Mouse (Mus musculus): ENCODE data around the gene Hdgf. TPM values are rescaled to one million over a fixed set of nuclear protein-coding genes. Genes with fewer than 3 reads are reported as not detected.

The Hdgf gene
- total RNA-seq, 4 experiments from 2014 or later, result 243 to 264 (median 254) TPM

- DNase-seq (ENCODE audit: low spot score in 2 of 2), result no peak
Measured at GRCm38 (mm10) chr3:87944838-87945600, 38.9 kb downstream of the Hdgf start.

DNA sequence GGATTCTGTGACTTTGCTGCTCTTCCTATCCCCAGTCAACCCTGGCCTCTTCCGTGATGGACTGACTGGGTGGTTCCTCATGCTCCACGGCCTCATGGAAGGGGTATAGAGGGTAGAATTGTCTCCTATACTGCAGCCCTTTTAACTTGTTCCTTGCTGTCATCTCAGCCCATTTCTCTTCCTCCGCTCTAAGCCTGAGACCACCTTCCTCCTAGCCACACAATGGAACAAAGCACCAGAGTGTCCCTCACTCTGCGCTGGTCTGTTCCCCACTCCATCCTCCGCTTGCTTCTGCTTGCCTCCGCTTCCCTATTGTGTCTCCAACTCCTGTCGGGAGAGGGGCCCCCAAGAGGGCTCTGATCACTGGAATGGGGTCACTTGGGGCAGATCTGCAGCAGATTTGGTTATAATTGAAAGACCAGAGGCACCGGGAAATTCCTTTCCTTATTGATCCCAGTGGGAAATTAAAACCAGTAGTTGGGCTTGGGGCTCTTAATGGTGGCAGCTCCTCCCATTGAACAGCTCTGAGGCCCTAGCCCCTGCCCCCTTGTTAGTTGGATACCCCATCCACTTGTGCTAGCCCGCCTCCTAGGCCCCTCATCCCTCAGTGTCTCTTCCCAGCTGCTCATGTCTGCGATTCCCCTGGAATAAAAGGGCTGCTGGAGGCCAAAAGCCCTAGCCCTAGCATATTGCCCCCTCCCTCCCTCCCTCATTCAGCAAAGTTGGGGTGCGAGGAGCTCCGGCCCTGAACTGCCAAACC is 39.8 kb downstream of the Hdgf start:
- DNase-seq (ENCODE audit: low spot score in 2 of 2), result no peak

GRCm38 (mm10) chr3:87946541-87946860 is 40.4 kb downstream of the Hdgf start:
- DNase-seq (ENCODE audit: low spot score in 2 of 2), result no peak

DNA sequence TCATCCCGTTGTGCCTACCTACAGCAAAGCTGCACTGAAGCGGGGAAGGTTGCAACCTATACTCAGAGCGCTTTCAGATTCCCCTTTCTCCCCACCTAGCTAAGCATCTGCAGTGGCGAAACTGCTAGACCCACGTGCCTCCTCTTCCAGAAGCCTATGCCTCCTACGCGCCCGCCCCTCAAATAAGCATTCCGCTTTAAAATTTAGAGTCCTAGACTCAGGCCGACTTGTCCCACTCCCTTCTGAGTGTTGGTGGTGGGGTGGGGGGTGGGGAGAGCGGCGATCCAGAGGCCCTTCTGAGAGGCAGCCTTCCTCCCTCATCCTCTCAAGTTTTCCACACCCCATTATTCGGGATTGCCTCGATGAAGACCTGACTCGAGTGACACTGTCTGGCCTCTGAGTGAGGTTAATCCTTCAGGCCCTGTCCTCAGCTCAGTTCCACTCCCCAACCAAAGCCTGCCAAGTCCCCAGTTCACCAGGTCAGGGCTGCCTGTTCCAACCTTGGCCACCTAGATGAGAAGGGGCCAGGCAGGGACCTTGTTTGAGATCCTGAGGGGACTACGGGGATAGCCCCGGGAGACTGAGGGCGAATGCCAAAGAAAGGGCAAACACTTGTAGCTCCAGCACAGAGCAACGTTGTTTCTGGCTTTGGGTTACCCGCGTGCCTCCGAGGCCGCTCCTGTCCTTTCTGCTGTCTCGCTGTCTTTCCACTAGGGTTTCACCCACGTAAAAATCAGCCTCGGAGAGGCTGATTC is 41.1 kb downstream of the Hdgf start:
- no peak for DNase-seq (ENCODE audit: low spot score in 2 of 2)

GRCm38 (mm10) chr3:87947811-87948199 is 41.7 kb downstream of the Hdgf start:
- DNase-seq (ENCODE audit: low spot score in 2 of 2), result no peak

GRCm38 (mm10) chr3:87948378-87949265 is 42.5 kb downstream of the Hdgf start, which contains the start of gene Crabp2:
Gene Crabp2, plus strand, starts transcription at chr3:87948666.
- no peak for DNase-seq (ENCODE audit: low spot score in 2 of 2)

DNA sequence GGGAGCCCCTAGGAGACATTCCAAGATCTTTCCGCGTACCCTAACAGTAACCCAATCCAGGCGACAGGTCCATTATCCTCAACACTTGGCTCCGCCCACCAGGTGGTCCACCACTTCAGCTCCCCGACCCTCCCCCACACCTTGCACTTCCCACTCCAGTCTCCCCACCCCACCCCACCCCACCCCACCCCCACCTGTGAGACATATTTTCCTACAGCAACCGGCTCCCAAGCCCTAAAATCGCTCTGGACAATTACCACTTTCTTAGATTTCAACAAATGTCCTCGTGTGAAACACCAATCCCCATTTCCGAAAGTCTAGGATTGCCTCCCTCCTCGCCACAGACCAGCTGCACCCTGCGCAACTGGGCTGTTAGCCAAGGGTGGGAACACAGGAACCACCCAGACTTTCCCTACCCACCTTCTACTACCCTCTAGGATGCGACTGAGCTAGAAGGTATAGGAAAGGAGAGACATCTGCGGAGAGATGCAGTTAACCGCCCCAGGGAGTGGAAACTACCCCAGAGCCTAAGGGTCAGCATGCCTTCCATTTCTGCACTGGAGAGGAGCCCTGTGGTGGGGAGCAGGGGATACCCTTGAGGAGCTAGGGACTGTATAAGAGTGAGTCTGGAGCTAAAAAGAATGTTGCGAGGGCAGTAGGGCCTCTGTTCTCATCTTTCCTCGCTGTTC is 43.3 kb downstream of the Hdgf start:
- DNase-seq (ENCODE audit: low spot score in 2 of 2), result no peak

- no peak for DNase-seq (ENCODE audit: low spot score in 2 of 2)
Measured at GRCm38 (mm10) chr3:87949955-87950515, 43.9 kb downstream of the Hdgf start.

DNA sequence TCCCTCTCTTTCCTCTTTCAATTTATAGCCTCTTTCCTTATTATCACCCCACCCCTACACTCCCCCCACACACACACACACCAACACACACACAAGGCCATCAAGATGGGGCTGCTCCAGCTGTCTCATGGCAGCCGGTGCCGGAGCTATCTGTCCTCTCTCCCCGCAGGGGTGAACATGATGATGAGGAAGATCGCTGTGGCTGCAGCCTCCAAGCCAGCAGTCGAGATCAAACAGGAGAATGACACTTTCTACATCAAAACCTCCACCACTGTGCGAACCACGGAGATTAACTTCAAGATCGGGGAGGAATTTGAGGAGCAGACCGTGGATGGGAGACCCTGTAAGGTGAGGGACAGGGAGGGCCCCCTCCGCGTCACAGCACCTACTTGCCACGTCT is 45.8 kb downstream of the Hdgf start:
- no peak for DNase-seq (ENCODE audit: low spot score in 2 of 2)

DNA sequence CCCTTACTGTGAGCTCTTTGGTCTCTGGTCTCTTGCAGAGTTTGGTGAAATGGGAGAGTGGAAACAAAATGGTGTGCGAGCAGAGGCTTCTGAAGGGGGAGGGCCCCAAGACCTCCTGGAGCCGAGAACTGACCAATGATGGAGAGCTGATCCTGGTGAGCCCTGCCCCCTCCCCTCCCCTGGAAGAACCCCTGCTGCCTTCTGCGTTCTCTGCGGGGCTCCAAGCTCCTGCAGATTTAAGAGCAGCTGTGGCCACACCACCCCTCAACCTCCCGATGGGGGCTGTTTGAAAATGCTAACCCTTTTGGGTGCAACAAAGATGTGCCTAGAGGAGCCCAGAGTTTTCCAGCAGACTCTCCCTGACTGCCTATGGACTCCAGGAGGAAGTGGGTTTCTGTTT is 46.3 kb downstream of the Hdgf start:
- DNase-seq (ENCODE audit: low spot score in 2 of 2), result no peak

- no peak for DNase-seq (ENCODE audit: low spot score in 2 of 2)
Measured at GRCm38 (mm10) chr3:87958056-87958455, 51.9 kb downstream of the Hdgf start.

DNA sequence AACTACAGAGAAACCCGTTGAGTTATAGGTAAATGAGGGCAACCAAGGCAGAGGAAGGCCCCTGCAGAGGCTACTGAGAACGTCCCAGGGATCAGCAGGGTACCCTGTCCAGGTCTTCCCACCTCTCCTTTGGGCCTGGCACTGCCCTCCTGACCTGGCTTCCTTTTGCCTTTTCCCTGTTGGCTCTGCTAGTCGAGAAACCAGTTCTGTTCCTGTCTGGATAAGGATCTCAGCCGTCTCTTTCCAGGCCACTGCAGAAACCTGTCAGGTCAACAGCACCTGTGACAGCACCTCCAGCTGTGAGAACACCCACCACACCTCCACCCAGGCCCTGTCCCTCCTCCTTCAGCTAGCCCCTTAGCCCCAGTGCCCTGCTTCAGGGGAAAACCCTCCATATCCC is 52.4 kb downstream of the Hdgf start:
- no peak for DNase-seq (ENCODE audit: low spot score in 2 of 2)

GRCm38 (mm10) chr3:87958967-87959366 is 52.8 kb downstream of the Hdgf start:
- DNase-seq (ENCODE audit: low spot score in 2 of 2), result no peak

DNA sequence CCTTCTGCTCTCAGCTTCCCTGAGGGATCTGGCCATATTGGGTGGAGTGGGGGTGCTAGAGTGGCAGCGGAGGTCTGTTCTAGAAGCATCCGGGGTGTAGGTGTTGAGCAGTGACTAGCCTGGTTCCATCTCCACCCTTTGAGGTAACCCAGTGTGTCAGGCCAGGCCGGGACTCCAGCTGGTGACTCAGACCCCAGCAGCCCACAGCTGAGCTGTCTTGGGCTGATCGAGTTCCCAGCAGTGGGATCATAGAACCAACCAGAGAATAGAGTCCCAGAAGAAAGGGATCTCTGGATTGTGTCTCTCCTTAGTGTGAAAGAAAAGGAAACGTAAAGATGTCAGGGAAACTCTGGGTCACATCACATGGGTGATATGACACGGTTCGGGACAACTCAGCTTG is 53.2 kb downstream of the Hdgf start:
- no peak for DNase-seq (ENCODE audit: low spot score in 2 of 2)

- DNase-seq (ENCODE audit: low spot score in 2 of 2), result no peak
Measured at GRCm38 (mm10) chr3:87960191-87960585, 54.1 kb downstream of the Hdgf start.

DNA sequence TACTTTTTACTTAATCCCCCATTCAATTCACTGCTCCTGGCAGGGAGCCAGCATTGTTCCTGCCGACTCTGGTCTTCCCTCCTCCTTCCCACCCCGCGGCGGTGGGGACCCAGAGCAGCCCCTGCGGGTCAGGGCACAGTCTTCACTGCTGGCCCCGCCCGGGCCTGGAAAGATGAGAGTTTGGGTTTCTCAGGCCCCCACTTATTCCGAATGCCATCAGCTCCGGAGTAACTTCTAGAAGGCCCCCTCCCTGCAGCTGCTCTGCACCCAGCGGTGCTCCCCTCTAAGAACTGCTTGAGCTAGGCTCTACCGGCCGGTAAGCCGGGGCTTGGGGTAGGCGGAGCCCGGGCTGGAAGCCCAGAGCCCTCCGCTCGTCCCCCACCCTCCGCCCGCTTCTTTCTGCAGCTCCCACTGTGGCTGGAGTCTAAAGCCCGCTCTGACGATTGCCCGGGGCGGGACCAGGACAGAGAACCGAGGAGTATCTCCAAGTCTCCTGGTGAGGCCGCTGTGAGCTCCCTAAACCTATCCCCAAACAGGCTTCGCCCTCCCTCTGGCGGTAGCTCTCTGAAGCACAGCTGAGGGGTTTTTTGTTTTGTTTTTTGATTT is 54.6 kb downstream of the Hdgf start:
- peak; percentile 70 to 81 for DNase-seq (ENCODE audit: low spot score in 2 of 2)

All from gastrocnemius, adult 8-10 months (tissue).